Mouse (Mus musculus): ENCODE data around the gene Lsm5.
A peak's percentile ranks its signal among the peaks of the same experiment; 100 is the strongest.

Gene Lsm5

GRCm38 (mm10) chr6:56703931-56704900, at the start of gene Lsm5:
Gene Lsm5, minus strand, starts transcription at chr6:56704710.
- peak; percentile 71 for DNase-seq (ENCODE audit: inconsistent ontology term)

- no peak for DNase-seq (ENCODE audit: inconsistent ontology term)
Measured at GRCm38 (mm10) chr6:56753719-56754118, 49.2 kb upstream of the Lsm5 start.

DNA sequence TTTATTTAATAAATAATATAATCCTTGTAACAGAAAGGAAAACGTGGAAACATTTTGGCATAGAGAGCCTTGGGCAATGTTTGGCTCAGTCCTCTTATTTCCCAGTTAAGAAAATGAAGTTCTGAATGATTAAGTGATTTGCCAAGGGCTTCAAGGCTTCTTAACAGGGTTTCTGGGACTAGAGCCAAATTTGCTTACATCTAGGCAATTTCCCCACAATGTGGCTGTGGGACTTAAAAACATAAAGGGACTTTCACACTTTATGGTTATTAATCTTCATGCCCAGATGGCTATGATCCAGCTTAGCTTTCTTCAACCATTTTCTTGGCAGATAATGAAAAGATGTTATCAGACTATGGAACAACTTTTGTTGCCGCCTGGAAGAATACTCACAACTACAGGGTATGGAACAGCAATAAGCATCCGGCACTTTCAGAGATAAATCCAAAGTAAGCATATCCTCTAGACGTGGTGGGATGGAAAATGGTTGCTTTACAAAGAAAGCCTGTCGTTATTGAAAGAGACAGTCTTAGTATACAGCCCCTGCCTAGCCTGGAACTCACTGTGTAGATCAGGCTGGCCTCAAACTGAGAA, 41.5 kb upstream of the Lsm5 start:
- peak; percentile 29 for DNase-seq (ENCODE audit: inconsistent ontology term)

DNA sequence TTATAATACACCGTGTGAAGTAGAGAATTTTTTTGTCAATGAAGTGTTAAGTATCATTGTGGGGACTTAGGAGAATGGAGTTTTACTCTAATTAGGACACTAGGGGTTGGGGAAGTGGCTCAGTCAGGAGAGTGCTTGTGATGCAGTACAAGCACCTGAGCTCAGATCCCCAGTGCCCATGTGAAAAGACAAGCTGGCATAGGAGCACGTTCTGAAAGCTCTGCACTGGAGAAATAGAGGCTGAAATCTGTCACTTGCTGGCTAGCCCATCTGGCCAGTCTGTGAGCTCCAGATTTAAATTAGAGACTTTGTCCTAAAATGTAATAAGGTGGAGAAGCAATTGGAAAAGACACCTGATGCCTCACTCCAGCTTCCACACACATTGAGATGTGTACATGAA, 28.0 kb upstream of the Lsm5 start:
- DNase-seq (ENCODE audit: inconsistent ontology term) = no peak

- no peak for DNase-seq (ENCODE audit: inconsistent ontology term)
Measured at GRCm38 (mm10) chr6:56720877-56721276, 16.4 kb upstream of the Lsm5 start.

DNA sequence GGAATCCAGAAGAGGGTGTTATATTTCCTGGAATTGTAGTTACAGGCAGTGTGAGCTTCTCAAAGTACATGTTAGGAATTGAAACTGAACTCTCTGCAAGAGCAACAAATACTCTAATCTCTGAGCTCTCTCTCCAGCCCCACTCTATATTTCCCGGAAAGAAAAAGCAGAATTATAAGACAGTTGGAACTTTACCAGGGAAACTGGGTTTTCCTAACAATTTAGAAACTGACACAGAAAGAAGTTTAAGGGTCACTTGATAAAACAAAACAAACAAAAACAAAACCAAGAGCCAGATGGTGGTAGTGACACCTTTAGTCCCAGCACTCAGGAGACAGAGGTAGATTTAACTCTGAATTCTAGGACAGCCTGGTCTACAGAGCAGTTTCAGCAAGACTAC, 14.6 kb upstream of the Lsm5 start:
- no peak for DNase-seq (ENCODE audit: inconsistent ontology term)

DNA sequence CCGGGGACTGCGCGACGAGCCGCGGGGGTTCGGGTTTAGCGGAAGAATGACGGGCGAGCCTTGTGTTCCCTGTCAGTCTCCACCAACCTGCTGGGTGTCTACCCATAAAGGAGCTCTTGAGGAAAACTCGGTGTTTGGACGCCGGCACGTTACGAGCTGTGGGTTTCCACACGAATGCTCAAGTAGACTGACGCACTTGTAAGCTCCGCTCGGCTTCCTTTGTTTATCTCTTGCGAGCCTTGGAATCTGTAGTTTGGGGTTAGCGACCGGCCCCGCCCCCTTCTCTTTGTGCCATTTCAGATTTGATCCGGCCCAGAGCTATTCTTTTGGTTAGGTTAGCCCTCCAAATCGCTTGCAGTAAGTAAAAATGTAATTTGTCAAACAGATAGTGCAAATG, 10.8 kb upstream of the Lsm5 start:
- DNase-seq (ENCODE audit: inconsistent ontology term) = peak; percentile 85

- DNase-seq (ENCODE audit: inconsistent ontology term) = peak; percentile 99
Measured at GRCm38 (mm10) chr6:56714574-56715269, 10.2 kb upstream of the Lsm5 start, which contains the start of gene Avl9. Gene Avl9, plus strand, starts transcription at chr6:56714899.

- DNase-seq (ENCODE audit: inconsistent ontology term) = no peak
Measured at GRCm38 (mm10) chr6:56714186-56714573, 9.7 kb upstream of the Lsm5 start.

DNA sequence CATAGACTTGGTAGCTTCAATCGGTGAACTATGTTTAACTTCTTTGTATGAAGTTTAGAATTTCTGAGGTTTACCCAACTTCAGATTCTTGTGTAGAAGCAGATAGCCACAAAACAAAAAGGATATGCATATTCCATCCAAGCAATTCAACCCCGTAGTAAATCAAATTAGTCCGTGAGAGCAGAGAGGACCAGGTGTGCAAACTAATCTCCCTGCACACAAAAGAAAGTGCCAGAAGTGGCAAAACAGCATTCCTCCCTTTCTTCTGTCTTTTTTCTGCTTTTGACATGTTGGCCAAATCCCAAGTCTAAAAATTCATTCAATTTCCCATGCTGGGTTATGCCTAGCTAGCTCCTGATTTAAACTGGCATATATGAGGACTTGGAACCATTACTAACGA, 12.1 kb downstream of the Lsm5 start:
- no peak for DNase-seq (ENCODE audit: inconsistent ontology term)

DNA sequence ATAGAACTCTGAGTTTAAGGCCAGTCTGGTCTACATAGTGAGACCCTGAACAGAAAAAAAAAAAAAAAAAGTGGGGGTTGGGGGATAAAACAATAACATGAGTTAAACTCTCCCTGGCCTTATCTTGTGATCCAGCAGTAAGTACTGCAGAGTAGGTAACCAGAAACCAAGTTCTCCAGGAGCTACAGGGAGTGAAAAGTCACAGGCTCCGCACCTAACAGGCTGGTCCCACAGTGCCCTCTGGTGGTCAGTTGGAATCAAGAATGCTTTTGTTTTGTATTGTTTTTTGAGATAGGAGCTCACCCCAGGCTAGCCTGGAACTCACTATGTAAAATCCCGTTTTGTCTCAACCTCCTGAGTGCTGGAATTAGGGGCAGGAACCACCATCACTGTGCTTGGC, 13.3 kb downstream of the Lsm5 start:
- peak; percentile 46 for DNase-seq (ENCODE audit: inconsistent ontology term)

DNA sequence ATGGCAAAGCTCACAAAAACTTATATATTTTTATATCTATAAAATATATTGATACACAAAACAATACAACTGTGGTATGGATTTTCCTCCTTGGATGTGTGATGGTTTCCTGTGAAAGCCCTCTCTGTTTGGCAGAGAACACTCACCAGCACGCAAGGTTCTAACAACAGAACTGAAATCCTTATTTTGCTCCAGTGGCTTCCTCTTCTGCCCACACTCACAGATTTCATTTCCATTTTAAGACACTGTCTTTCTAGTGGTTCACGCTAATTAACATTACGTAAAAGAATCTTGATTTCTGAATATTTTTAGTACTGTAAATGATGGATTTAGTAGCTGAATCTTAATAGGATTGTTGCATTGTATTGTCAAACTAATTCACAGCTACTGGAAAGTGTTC, 16.3 kb downstream of the Lsm5 start:
- no peak for DNase-seq (ENCODE audit: inconsistent ontology term)

- no peak for DNase-seq (ENCODE audit: inconsistent ontology term)
Measured at GRCm38 (mm10) chr6:56664410-56664809, 40.1 kb downstream of the Lsm5 start.

DNA sequence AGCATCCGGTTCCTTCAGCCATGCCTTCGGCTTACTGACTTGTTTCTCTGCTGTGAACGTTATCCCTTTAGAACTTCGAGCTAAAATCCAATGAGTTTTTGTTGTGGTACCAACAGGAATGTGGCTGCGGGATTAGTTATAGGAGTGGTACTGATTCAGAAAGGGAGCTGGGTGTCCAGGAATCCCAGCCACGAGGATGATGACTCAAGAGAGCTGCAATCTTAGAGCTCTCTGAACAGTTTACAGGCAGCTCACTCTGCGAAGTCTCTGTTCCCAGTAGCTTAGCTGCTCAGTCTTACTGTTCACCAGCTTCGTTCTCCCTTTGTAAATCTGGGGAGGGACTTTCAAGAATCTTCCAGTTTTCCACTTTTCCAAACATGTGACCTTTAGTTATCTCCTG, 49.1 kb downstream of the Lsm5 start:
- DNase-seq (ENCODE audit: inconsistent ontology term) = peak; percentile 32

GRCm38 (mm10) chr6:56652121-56652592, 52.4 kb downstream of the Lsm5 start:
- DNase-seq (ENCODE audit: inconsistent ontology term) = peak; percentile 56

All from Muller cell, postnatal 12 days (primary cell).